Mouse (Mus musculus) bone marrow macrophage, adult 2 months (primary cell): Measurements from ENCODE around the gene Ddx39.

Experiments used
- CTCF ChIP-seq: IDR thresholded peaks from 2 replicates; pipeline ENCODE4 v1.5.1; 2012; ENCODE audit warnings: low read depth, mild to moderate bottlenecking, low read length, moderate library complexity
- POLR2A ChIP-seq: IDR thresholded peaks from 2 replicates; pipeline ENCODE4 v1.6.1; 2012; ENCODE audit warnings: mild to moderate bottlenecking, low read depth, low read length, borderline replicate concordance

GRCm38 (mm10) chr8:83695351-83696106, 19.4 kb upstream of the Ddx39 start:
- TF ChIP-seq CTCF (no peak), POLR2A (no peak)
